Mouse (Mus musculus) lung, embryonic 16.5 days (tissue): ENCODE measurements around the gene Grin3b. TPM values are rescaled to one million over a fixed set of nuclear protein-coding genes. Genes with fewer than 3 reads are reported as not detected.

ENCODE experiments used
- ATAC-seq: fragments of 200-750 bp; cut with Nextera tagmentation; 2 replicates; pipeline ENCODE4 v1.8.0; 2017; ENCODE audit warnings: low read depth, mild to moderate bottlenecking, moderate library complexity
- H3K27ac ChIP-seq: fragments of 300-500 bp; sonication (generic); 2 replicates; pipeline ENCODE4 v1.5.1; 2014; ENCODE audit warnings: mild to moderate bottlenecking, control low read depth, low read length
- H3K27me3 ChIP-seq: fragments of 300-500 bp; sonication (generic); 2 replicates; pipeline ENCODE4 v1.6.1; 2014; ENCODE audit warnings: low read depth, low read length, mixed read lengths; ENCODE audit not compliant: control insufficient read depth, insufficient read depth
- H3K36me3 ChIP-seq: fragments of 300-500 bp; sonication (generic); 2 replicates; pipeline ENCODE4 v1.6.1; 2014; ENCODE audit warnings: low read length; ENCODE audit not compliant: control insufficient read depth, insufficient read depth
- H3K4me1 ChIP-seq: fragments of 300-500 bp; sonication (generic); replicated peaks from 2 replicates; pipeline ENCODE4 v1.6.1; 2014; ENCODE audit warnings: low read length, mixed read lengths; ENCODE audit not compliant: control insufficient read depth, insufficient read depth
- H3K4me2 ChIP-seq: fragments of 300-500 bp; sonication (generic); 2 replicates; pipeline ENCODE4 v1.6.1; 2014; ENCODE audit warnings: low read depth, low read length, control low read depth
- H3K4me3 ChIP-seq: fragments of 300-500 bp; sonication (generic); 2 replicates; pipeline ENCODE4 v1.5.1; 2014; ENCODE audit warnings: mild to moderate bottlenecking, low read length, control low read depth
- H3K9ac ChIP-seq: fragments of 300-500 bp; sonication (generic); 2 replicates; pipeline ENCODE4 v1.6.1; 2014; ENCODE audit warnings: low read length, control low read depth
- H3K9me3 ChIP-seq: fragments of 300-500 bp; sonication (generic); 2 replicates; pipeline ENCODE4 v1.6.1; 2016; ENCODE audit warnings: low read length; ENCODE audit not compliant: control insufficient read depth
- WGBS: fragments of 180-500 bp; shearing (Covaris S2); extraction: QIAGEN DNeasy Blood & Tissue Kit; methylation state at CpG from one replicate; pipeline ENCODE4 v1.1.7; 2014; 5-methylcytosine and 5-hydroxymethylcytosine counted together
- polyA plus RNA-seq: library from polyadenylated mRNA; unstranded; fragments of >200 nt; fragmentation: Nextera tagmentation; extraction: Ambion mirVana; gene quantifications from 2 replicates; pipeline ENCODE4 v1.2.1, GENCODE M21; 2015

Gene Grin3b
- polyA plus RNA-seq, 1 experiment from 2014 or later = 0.25 TPM

DNA sequence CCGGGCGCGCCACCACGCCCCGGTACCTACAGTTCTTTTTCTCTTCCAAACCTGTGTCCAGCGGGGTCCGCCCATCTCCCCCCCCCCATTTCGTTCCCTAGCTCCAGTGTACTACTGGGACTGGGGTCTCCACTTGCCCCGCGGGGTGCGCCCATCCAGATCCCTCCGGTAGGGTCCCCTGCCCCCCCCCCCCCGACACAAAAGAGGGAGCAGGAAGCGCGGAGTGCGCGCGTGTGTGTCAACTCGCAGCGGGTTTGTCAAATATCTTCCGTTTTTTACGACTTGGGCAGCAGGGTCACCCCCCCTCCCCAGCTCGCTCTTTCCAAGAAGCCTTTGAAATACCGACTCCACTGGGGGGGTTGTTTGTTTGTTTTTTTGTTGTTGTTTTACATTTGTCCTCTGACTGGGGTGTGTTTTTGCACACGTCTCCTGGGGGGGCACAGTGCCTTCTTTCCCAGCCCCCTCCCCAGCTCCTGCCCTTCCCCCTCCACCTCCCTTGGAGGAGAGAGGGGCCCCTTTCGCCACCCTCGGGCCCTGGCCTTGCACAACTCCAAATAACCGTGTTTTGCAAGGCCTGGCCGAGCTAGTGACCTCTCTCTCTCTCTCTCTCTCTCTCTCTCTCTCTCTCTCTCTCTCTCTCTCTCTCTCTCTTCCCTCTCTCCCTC, 42.4 kb upstream of the Grin3b start:
- WGBS = 1% methylated on average over 29 of the region's 29 CpGs
- H3K4me1 ChIP-seq = peaks cover 39% of the 10 kb centered on the region
- H3K27me3 ChIP-seq = peaks cover under 1% of the 10 kb centered on the region; the same call in 1 of the 2 replicates
- 0 out of 2 replicates have a peak, but pooled peaks cover 6% of the 10 kb centered on the region for H3K36me3 ChIP-seq
- peak overlapping the region; percentile 96 for H3K9ac ChIP-seq
- no peaks in the 10 kb centered on the region for H3K9me3 ChIP-seq
- H3K4me3 ChIP-seq = peak overlapping the region; percentile 92
- peak overlapping the region; percentile 95 for H3K27ac ChIP-seq
- ATAC-seq = no peak; the same call in 1 of the 2 replicates
- H3K4me2 ChIP-seq = peak overlapping the region; percentile 95

DNA sequence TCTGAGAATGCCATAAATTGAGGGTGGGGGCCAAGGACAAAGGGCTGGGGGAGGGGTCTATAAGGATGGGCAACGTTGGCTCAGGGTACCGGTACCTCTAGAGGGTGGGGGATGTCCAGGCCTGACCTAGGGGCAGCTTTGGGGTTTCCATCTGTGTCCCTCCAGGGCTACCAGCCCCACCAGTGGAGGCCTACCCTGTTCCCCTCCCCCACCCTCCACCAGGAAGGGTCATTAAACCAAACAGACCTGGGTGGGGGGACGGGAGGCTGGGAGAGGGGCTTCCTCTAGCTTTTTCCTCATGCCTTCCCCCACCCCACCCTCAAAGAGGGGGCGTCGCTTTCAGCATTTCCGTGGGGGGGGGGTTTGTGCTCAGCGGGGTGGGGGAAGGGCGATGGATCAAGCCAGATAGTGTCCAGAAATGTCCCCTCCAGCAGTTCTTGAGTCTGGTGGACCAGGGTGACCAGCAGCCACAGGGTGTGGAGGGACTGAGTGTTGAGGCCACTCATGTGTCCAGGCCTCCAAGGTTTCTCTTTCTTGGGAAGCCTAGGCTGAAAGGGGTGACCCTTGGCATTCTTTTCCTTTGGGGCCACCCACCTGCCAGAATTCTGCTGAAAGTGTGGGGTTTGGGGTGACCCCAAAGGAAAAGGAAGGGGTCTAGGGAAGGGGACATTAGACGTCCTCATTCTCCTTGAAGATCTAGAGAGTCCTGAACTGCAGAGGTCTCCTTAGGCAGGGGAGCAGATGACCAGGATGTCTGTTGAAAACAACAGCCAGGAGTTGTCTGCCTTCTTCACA, 41.4 kb upstream of the Grin3b start:
- no peak for ATAC-seq
- Histone ChIP-seq H3K4me2 (peak overlapping the region; percentile 95), H3K36me3 (0 out of 2 replicates have a peak, but pooled peaks cover 6% of the 10 kb centered on the region), H3K4me1 (peaks cover 49% of the 10 kb centered on the region), H3K9me3 (no peaks in the 10 kb centered on the region), H3K27ac (peak overlapping the region; percentile 51), H3K27me3 (no peaks in the 10 kb centered on the region; the same call in 1 of the 2 replicates), H3K4me3 (peak overlapping the region; percentile 92), H3K9ac (peak overlapping the region; percentile 47)
- 15% methylated on average over 9 of the region's 9 CpGs for WGBS

DNA sequence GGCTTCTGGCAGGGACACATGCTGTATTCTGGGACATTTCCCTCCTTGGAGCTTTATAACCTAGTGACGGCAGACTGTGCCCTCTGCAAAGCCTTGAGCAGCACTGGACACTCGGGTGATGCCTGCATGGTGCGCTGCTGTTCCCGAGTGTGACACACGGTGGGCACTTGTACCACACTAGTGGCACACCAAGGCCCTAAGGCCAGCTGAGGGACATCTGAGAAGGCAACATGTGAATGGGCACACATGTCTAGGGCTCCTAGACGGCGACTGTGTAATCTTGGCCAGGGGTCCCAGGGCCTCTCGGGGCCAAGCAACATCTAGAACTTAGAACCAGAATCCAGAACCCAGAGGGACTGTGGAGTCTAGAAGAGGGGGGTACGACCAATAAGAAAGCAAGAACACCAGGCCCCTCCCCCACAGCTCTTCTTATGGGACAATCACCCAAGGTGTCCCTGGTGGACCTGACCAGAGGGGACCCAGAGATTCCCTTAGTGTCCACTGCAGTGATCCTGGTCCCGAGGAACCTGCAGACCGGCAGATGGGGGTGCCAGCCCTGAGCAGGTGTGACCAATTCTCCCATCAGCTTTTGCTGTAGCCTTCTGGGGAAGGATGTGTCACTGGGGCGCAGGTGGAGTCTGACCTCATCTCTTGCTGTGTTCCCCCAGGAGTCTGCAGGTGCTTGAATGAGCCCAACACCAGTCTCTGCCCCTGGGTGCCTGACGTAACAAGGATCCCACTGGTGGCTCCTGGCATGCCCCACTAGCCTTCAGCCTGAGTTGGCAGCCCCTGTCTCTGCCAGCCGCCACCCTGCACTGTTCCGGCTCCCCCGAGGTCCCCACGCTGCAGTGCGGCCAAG, 40.3 kb upstream of the Grin3b start:
- no peak overlapping the region for H3K4me2 ChIP-seq
- no peak overlapping the region for H3K27ac ChIP-seq
- H3K36me3 ChIP-seq = 0 out of 2 replicates have a peak, but pooled peaks cover 6% of the 10 kb centered on the region
- no peaks in the 10 kb centered on the region for H3K9me3 ChIP-seq
- no peak for ATAC-seq
- H3K4me3 ChIP-seq = no peak overlapping the region
- no peaks in the 10 kb centered on the region for H3K27me3 ChIP-seq
- 88% methylated on average over 18 of the region's 18 CpGs for whole genome bisulfite sequencing
- H3K9ac ChIP-seq = no peak overlapping the region
- H3K4me1 ChIP-seq = peaks cover 57% of the 10 kb centered on the region

DNA sequence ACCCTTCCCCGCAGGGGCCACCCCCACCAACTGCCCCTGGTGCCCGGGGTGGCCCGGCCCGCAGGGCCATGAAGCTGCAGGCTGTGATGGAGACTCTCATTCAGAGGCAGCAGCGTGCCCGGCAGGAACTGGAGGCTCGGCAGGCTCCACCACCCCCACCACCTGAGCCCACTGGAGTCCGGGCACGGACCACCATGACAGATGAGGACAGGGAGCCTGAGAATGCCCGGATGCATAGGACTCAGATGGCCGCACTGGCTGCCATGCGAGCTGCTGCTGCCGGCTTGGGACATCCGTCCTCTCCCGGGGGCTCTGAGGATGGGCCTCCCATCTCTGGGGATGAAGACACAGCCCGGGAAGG, 39.7 kb upstream of the Grin3b start:
- no peak overlapping the region for H3K9ac ChIP-seq
- H3K4me3 ChIP-seq = no peak overlapping the region
- H3K36me3 ChIP-seq = 0 out of 2 replicates have a peak, but pooled peaks cover 6% of the 10 kb centered on the region
- 85% methylated on average over 16 of the region's 16 CpGs for WGBS
- no peak overlapping the region for H3K4me2 ChIP-seq
- no peak overlapping the region for H3K27ac ChIP-seq
- no peaks in the 10 kb centered on the region for H3K27me3 ChIP-seq
- H3K4me1 ChIP-seq = peaks cover 58% of the 10 kb centered on the region
- H3K9me3 ChIP-seq = no peaks in the 10 kb centered on the region
- ATAC-seq = no peak

DNA sequence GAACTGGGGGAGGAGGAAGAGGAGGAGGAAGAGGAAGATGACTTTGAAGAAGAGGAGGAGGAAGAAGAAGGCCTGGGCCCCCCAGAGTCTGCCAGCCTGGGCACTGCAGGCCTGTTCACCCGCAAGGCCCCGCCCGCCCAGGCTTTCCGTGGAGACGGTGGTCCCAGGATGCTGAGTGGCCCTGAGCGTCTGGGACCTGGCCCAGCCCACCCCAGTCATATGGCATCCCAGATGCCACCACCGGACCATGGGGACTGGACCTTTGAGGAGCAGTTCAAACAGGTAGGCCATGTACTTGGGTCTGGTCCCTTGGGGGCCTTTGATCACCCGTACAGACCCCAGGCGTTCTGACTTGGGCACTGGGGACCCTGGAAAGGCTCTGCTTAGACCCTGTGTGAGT, 38.7 kb upstream of the Grin3b start:
- no peaks in the 10 kb centered on the region for H3K27me3 ChIP-seq
- H3K4me3 ChIP-seq = no peak overlapping the region
- no peak overlapping the region for H3K27ac ChIP-seq
- no peak overlapping the region for H3K4me2 ChIP-seq
- no peak overlapping the region for H3K9ac ChIP-seq
- no peak for ATAC-seq
- WGBS = 78% methylated on average over 9 of the region's 9 CpGs
- peaks cover 64% of the 10 kb centered on the region for H3K4me1 ChIP-seq
- H3K9me3 ChIP-seq = no peaks in the 10 kb centered on the region
- 0 out of 2 replicates have a peak, but pooled peaks cover 6% of the 10 kb centered on the region for H3K36me3 ChIP-seq

DNA sequence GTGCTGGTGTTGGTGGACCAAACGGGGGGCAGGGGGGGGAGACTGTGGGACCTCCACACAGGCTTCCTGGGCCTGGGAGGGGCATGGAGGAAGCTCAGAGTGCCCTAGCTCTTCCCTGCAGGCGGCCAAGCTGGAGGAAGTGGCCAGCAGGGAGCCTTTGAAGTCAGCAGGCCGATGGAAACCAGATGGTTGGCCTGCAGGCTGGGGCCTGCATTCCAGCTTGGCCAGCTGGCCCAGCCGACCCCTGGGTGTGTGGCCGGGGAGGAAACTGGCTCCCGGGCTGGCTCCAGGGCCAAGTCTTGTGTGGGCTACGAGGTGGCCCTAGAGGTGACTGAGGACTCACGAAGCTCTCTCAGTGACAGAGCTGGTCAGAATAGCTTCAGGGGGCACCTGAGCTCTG, 37.8 kb upstream of the Grin3b start:
- Histone ChIP-seq H3K4me2 (no peak overlapping the region), H3K27me3 (no peaks in the 10 kb centered on the region), H3K9ac (no peak overlapping the region), H3K9me3 (no peaks in the 10 kb centered on the region), H3K4me1 (peaks cover 73% of the 10 kb centered on the region), H3K4me3 (no peak overlapping the region), H3K27ac (peak overlapping the region; percentile 8), H3K36me3 (0 out of 2 replicates have a peak, but pooled peaks cover 6% of the 10 kb centered on the region)
- 20% methylated on average over 8 of the region's 8 CpGs for WGBS
- ATAC-seq = peak; percentile 63

DNA sequence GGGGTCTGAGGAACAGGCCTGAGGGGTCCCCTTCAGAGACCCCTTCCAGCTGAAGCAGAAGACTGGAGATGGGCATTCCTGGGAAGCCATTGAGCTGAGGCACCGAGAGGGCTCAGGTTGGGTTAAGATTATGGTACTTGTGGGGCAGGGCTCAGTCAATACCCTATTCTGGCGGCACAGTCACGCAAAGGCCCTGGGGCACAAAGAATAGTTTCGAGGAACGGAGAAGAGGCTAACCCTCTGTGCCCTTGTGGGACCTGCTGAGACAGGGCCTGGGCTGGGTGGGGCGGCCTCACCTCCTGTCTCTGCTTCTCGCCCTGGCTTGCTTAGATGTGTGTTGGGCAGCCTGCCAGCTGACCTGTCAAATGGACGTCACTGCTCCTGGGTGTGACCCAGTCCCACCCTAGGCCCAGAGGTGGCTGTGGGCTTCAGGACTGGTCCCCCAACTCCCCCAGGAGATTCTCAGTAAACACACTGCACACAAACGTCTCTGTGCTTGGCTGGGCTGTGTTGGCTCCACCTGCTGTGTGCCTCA, 37.3 kb upstream of the Grin3b start:
- ATAC-seq = no peak
- H3K4me1 ChIP-seq = peaks cover 78% of the 10 kb centered on the region
- H3K9me3 ChIP-seq = no peaks in the 10 kb centered on the region
- H3K27ac ChIP-seq = peak overlapping the region; percentile 8; the same call in 1 of the 2 replicates
- no peak overlapping the region for H3K4me2 ChIP-seq
- no peak overlapping the region for H3K4me3 ChIP-seq
- 0 out of 2 replicates have a peak, but pooled peaks cover 6% of the 10 kb centered on the region for H3K36me3 ChIP-seq
- H3K9ac ChIP-seq = no peak overlapping the region; the same call in 1 of the 2 replicates
- 70% methylated on average over 9 of the region's 9 CpGs for WGBS
- no peaks in the 10 kb centered on the region for H3K27me3 ChIP-seq

DNA sequence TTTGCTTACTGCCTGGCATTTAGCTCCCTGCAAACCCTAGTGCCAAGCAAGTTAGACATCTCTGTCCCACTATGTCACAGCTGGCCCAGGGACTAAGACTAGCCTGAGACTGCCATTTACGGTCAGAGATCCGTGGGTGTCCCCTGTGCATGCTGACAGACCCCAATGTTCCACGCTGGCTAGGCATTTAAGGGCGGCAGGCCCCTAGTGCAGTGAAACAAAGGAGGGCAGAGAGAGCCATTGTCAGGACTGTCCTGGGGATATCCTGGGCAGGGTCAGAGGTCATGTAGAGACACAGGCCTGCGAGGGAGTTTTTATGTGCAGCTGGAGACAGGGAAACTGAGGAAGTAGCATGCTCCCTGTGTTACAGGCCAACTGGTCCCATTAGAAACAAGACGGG, 36.7 kb upstream of the Grin3b start:
- Histone ChIP-seq H3K4me2 (no peak overlapping the region), H3K9me3 (no peaks in the 10 kb centered on the region), H3K4me1 (peaks cover 75% of the 10 kb centered on the region), H3K4me3 (no peak overlapping the region), H3K27me3 (no peaks in the 10 kb centered on the region), H3K9ac (no peak overlapping the region; the same call in 1 of the 2 replicates), H3K36me3 (0 out of 2 replicates have a peak, but pooled peaks cover 6% of the 10 kb centered on the region), H3K27ac (peak overlapping the region; percentile 45)
- 57% methylated on average over 6 of the region's 6 CpGs for WGBS
- ATAC-seq = no peak
